13 mouse cellular contexts compared by ENCODE assay signal in genomic region chr11:33938561-33939274, GRCm38 (mm10). TPM values are rescaled to one million over a fixed set of nuclear protein-coding genes. Genes with fewer than 3 reads are reported as not detected.
DNase-seq lines count a peak whose midpoint lies in the region; ATAC-seq lines count a peak whose summit lies in the region.
"Had no signal": no experiment of that assay in that cellular context is flagged by ENCODE, and none has a peak within 500 bp of the region (broad histone marks: within the 10 kb centered on the region; RNA-seq: fewer than 3 reads in every experiment).

No protein-coding gene starts in this region.

- no peaks in the 10 kb centered on the region for H3K36me3 ChIP-seq in hindbrain, embryonic 11.5 days (ENCODE audit: control insufficient read depth, insufficient read depth, low read length)
- H3K36me3 ChIP-seq in hindbrain, embryonic 14.5 days (replicated peaks; ENCODE audit: control insufficient read depth, insufficient read depth): no peaks in the 10 kb centered on the region
- no peaks in the 10 kb centered on the region for H3K36me3 ChIP-seq in intestine, embryonic 15.5 days
- H3K36me3 ChIP-seq: hindbrain, embryonic 10.5 days had no signal

- no peaks in the 10 kb centered on the region for H3K4me1 ChIP-seq in hindbrain, embryonic 11.5 days (replicated peaks; ENCODE audit: control insufficient read depth, insufficient read depth, low read length)
- H3K4me1 ChIP-seq in hindbrain, embryonic 14.5 days (replicated peaks; ENCODE audit: control insufficient read depth, insufficient read depth, low read length): no peaks in the 10 kb centered on the region
- H3K4me1 ChIP-seq in intestine, embryonic 15.5 days (replicated peaks): no peaks in the 10 kb centered on the region

- ATAC-seq in hindbrain, embryonic 11.5 days (ENCODE audit: low FRiP score): no peak
- no peak for ATAC-seq in hindbrain, embryonic 14.5 days (ENCODE audit: low FRiP score)
- ATAC-seq in CD4-positive, CD25-positive, alpha-beta regulatory T cell, adult 4 months: peak; percentile 80
- ATAC-seq in inflammation-experienced regulatory T-cells, adult 6 months: peak; percentile 80
- ATAC-seq in intestine, embryonic 15.5 days: no peak

- H3K4me2 ChIP-seq in hindbrain, embryonic 11.5 days (replicated peaks; ENCODE audit: low read depth, low read length): no peak overlapping the region
- no peak overlapping the region for H3K4me2 ChIP-seq in hindbrain, embryonic 14.5 days (replicated peaks)
- no peak overlapping the region for H3K4me2 ChIP-seq in intestine, embryonic 15.5 days (replicated peaks)
- H3K4me2 ChIP-seq: lung, embryonic 14.5 days had no signal

- H3K27me3 ChIP-seq in hindbrain, embryonic 11.5 days (ENCODE audit: control insufficient read depth, insufficient read depth, low read length): no peaks in the 10 kb centered on the region
- H3K27me3 ChIP-seq in hindbrain, embryonic 14.5 days (ENCODE audit: control insufficient read depth, insufficient read depth, low read length): no peaks in the 10 kb centered on the region
- no peaks in the 10 kb centered on the region for H3K27me3 ChIP-seq in intestine, embryonic 15.5 days (replicated peaks)
- H3K27me3 ChIP-seq: CH12.LX had no signal

- peak; percentile 15 for DNase-seq in hindbrain, embryonic 11.5 days (ENCODE audit: low spot score)
- DNase-seq in hindbrain, embryonic 14.5 days (ENCODE audit: low spot score): no peak
- DNase-seq in natural killer cell, adult 2 months (ENCODE audit: low spot score in 2 of 2): peak; percentile 74 to 83
- no peak for DNase-seq in urinary bladder, adult 2 months (ENCODE audit: low spot score)
- no peak for DNase-seq in B cell, adult 2 months
- DNase-seq: cerebellum, adult 9-10 months; gastrocnemius, postnatal 14 days; lung, embryonic 14.5 days had no signal

- H3K27ac ChIP-seq in hindbrain, embryonic 11.5 days (ENCODE audit: low read depth, low read length): no peak overlapping the region
- no peak overlapping the region for H3K27ac ChIP-seq in hindbrain, embryonic 14.5 days
- no peak overlapping the region for H3K27ac ChIP-seq in intestine, embryonic 15.5 days
- H3K27ac ChIP-seq: hindbrain, embryonic 10.5 days had no signal

- 59% methylated on average over 7 of the region's 7 CpGs for WGBS in hindbrain, embryonic 11.5 days
- 57% methylated on average over 7 of the region's 7 CpGs for WGBS in hindbrain, embryonic 14.5 days
- 53% methylated on average over 7 of the region's 7 CpGs for WGBS in intestine, embryonic 15.5 days

- H3K9me3 ChIP-seq in hindbrain, embryonic 11.5 days (ENCODE audit: control insufficient read depth, low read length): no peaks in the 10 kb centered on the region
- H3K9me3 ChIP-seq in hindbrain, embryonic 14.5 days (ENCODE audit: control insufficient read depth, low read length): no peaks in the 10 kb centered on the region
- H3K9me3 ChIP-seq in intestine, embryonic 15.5 days: no peaks in the 10 kb centered on the region
- H3K9me3 ChIP-seq: hindbrain, embryonic 10.5 days had no signal

- no peak overlapping the region for H3K4me3 ChIP-seq in hindbrain, embryonic 11.5 days (ENCODE audit: low read depth, low read length)
- no peak overlapping the region for H3K4me3 ChIP-seq in hindbrain, embryonic 14.5 days (replicated peaks; ENCODE audit: low read length)
- no peak overlapping the region for H3K4me3 ChIP-seq in intestine, embryonic 15.5 days (replicated peaks)
- H3K4me3 ChIP-seq: hindbrain, embryonic 10.5 days had no signal

- no peak overlapping the region for H3K9ac ChIP-seq in hindbrain, embryonic 11.5 days (ENCODE audit: low read depth, low read length)
- no peak overlapping the region for H3K9ac ChIP-seq in hindbrain, embryonic 14.5 days
- no peak overlapping the region for H3K9ac ChIP-seq in intestine, embryonic 15.5 days
- H3K9ac ChIP-seq: lung, embryonic 14.5 days had no signal

RNA-seq across cellular contexts. Expression of gene Kcnmb1, which starts 24.1 kb away (rescaled TPM):
- polyA plus RNA-seq in hindbrain, embryonic 11.5 days (2014; fragmentation: Nextera tagmentation; extraction: Ambion mirVana): 0.20 and 0.22 TPM in 2 replicates
- 0.18 and 0.25 TPM in 2 replicates for polyA plus RNA-seq in hindbrain, embryonic 14.5 days (2014; fragmentation: Nextera tagmentation; extraction: Ambion mirVana)
- 1 to 10 TPM in 1 of 2 experiments, under 1 TPM in 1; 0.79 to 1.0 TPM for polyA plus RNA-seq in CD4-positive, CD25-positive, alpha-beta regulatory T cell, adult 4 months (2017; shearing (Covaris generic))
- polyA plus RNA-seq in inflammation-experienced regulatory T-cells, adult 6 months (2017; shearing (Covaris generic)): 1 to 10 TPM in 1 of 3 experiments, under 1 TPM in 2; 0.53 to 1.6 (median 0.66) TPM
- 35.2 and 43.3 TPM in 2 replicates for polyA plus RNA-seq in urinary bladder, adult 2 months (2012; rRNA removed)
- polyA plus RNA-seq in intestine, embryonic 15.5 days (2015; fragmentation: Nextera tagmentation; extraction: Ambion mirVana): 1.8 and 2.0 TPM in 2 replicates

RNA-seq across cellular contexts. Expression of gene Kcnip1, which starts 54.2 kb away (rescaled TPM):
- polyA plus RNA-seq in hindbrain, embryonic 11.5 days (2014; fragmentation: Nextera tagmentation; extraction: Ambion mirVana): 14.4 and 15.5 TPM in 2 replicates
- polyA plus RNA-seq in hindbrain, embryonic 14.5 days (2014; fragmentation: Nextera tagmentation; extraction: Ambion mirVana): 110 and 126 TPM in 2 replicates
- polyA plus RNA-seq in CD4-positive, CD25-positive, alpha-beta regulatory T cell, adult 4 months (2017; shearing (Covaris generic)): not detected
- polyA plus RNA-seq in inflammation-experienced regulatory T-cells, adult 6 months (2017; shearing (Covaris generic)): under 1 TPM in 1 of 3 experiments, not detected in 2; 0.58 TPM
- polyA plus RNA-seq in urinary bladder, adult 2 months (2012; rRNA removed): 0.76 and 1.2 TPM in 2 replicates
- 8.8 and 10.2 TPM in 2 replicates for polyA plus RNA-seq in intestine, embryonic 15.5 days (2015; fragmentation: Nextera tagmentation; extraction: Ambion mirVana)

Comparison
In these comparisons a context has a peak if more than half of its experiments do, and no peak if none do; other contexts are left out.
1. DNase-seq: peak in hindbrain, embryonic 11.5 days (single experiment) and natural killer cell, adult 2 months (2 of 2); none in hindbrain, embryonic 14.5 days (single experiment), urinary bladder, adult 2 months (single experiment) and B cell, adult 2 months (0 of 2).
2. ATAC-seq: peak in CD4-positive, CD25-positive, alpha-beta regulatory T cell, adult 4 months (single experiment) and inflammation-experienced regulatory T-cells, adult 6 months (single experiment); none in hindbrain, embryonic 11.5 days (single experiment), hindbrain, embryonic 14.5 days (single experiment) and intestine, embryonic 15.5 days (single experiment).
3. RNA of gene Kcnmb1, which starts 24.1 kb away (polyA plus RNA-seq): 35.2 to 43.3 TPM in urinary bladder, adult 2 months; 1.8 to 2.0 TPM in intestine, embryonic 15.5 days, 0.79 to 1.0 TPM in CD4-positive, CD25-positive, alpha-beta regulatory T cell, adult 4 months, 0.53 to 1.6 TPM in inflammation-experienced regulatory T-cells, adult 6 months, 0.18 to 0.25 TPM in hindbrain, embryonic 14.5 days and 0.20 to 0.22 TPM in hindbrain, embryonic 11.5 days; every median in the first group is over 10 times any median in the second.